Mouse (Mus musculus) bone marrow macrophage, adult 2 months (primary cell): Measurements from ENCODE around the gene Eps8. TPM values are rescaled to one million over a fixed set of nuclear protein-coding genes. Genes with fewer than 3 reads are reported as not detected.

Experiments used
- H3K27ac ChIP-seq: 2 replicates; pipeline ENCODE4 v1.5.1; 2012; ENCODE audit warnings: low read depth, low read length; ENCODE audit not compliant: insufficient read depth
- H3K4me1 ChIP-seq: 2 replicates; pipeline ENCODE4 v1.6.1; 2012; ENCODE audit warnings: low read length; ENCODE audit not compliant: control insufficient read depth, insufficient read depth
- H3K4me3 ChIP-seq: 2 replicates; pipeline ENCODE4 v1.5.1; 2012; ENCODE audit warnings: mild to moderate bottlenecking, low read length, moderate library complexity; ENCODE audit not compliant: insufficient read depth
- CTCF ChIP-seq: IDR thresholded peaks from 2 replicates; pipeline ENCODE4 v1.5.1; 2012; ENCODE audit warnings: low read depth, mild to moderate bottlenecking, low read length, moderate library complexity
- POLR2A ChIP-seq: IDR thresholded peaks from 2 replicates; pipeline ENCODE4 v1.6.1; 2012; ENCODE audit warnings: mild to moderate bottlenecking, low read depth, low read length, borderline replicate concordance
- polyA plus RNA-seq: library from polyadenylated mRNA; stranded (reverse); fragments of >200 nt; gene quantifications from 2 replicates; pipeline ENCODE4 v1.2.4, GENCODE M21; 2012; ENCODE audit not compliant: missing spikeins, insufficient read depth, insufficient read length

Gene Eps8
- polyA plus RNA-seq, 1 experiment = 9.0 TPM

DNA sequence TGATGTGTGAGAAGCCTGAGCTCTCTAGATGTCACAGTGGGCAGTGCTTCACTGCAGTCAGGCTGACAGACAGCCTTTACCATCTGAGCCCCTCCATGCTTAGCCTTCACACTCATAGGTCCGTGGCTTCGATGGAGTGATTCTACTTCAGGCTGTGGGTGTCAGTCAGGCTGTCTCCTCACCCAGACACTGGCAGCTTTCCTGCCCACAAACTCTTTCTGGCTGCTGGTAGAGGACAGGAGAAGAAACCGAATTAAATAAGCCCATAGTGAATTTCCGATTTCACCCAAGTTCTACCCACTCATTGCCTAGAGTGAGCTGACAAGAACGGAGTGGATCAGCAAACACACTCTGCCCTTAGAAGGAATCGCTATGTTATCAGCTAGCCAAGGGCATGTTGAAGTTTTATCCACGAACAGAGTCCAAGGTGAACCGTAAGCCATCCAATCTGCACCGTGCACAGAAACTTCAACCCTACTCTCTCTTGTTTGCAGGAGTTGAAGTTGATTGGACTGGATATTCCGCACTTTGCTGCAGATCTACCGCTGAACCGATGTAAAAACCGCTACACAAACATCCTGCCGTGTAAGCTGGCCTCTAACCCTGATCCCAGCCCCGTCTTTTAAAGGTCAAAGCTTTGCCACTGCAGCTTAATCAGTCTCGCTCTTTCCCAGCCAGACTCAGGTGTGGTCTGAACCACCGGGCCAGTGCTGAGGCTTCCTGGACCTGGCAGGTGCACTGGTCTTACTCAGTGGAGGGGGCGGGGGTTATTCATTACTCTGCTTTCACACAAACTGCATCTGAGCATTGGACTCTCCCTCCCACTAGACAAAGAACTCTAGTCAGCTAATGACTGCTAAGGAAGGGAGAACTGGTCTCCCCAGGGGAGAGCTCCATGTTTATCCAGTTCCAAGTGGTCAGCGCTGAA lies 213.9 kb downstream of the Eps8 start:
- TF ChIP-seq CTCF (no peak), POLR2A (no peak)
- no peak overlapping the region for H3K4me3 ChIP-seq
- H3K4me1 ChIP-seq = no peaks in the 10 kb centered on the region
- H3K27ac ChIP-seq = no peak overlapping the region

DNA sequence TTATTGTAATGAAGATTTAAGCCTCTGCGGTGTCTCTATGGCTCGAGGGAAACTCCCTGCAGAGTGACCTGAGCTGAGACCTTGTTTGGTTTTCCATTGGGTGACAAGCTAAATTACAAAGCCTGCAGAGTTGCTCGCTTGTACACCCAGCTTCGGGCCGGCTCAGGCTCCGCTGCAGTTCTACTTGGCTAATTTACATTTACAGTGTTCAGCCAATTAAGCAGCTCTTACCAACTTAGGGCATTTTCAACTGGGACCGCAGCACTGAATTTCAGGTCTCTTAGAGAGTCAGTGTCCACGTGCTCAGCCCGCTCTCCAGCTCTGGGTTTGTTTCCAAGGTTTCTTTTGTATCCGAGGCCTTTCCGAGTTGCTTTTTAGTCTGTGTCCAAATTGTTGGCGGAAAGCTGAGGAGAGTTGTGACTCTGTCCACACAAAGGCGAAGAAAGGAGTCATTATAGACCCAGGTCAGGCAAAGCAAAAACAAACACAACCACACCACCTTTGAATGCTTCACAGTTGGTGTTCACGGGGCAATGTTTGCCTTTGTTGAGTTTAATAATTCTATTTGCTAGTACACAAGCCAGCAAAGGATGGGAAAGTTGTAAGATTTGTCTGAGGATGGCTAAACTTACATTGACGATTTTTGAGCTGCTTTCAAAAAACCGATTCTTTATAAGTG lies 216.6 kb downstream of the Eps8 start:
- Histone ChIP-seq H3K27ac (no peak overlapping the region), H3K4me3 (no peak overlapping the region), H3K4me1 (no peaks in the 10 kb centered on the region)
- TF ChIP-seq POLR2A (no peak), CTCF (no peak)

DNA sequence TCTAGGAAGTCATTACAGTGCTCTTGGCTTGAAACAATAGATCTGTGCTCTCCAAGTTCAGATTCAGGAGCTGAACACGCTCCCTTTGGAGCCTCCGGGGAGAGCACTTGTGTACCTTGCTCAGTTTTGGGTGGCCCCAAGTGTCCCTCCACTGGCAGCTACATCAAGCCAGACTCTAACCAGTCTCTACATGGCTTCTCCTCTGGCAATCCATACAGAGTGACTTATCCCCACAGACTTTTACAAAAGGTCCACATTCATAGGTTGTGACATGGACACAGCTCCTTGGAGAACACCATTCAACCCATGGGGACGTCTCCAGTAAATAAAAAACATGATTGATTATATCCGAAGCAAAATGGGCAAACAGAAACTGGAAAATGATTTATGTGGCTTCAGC lies 217.2 kb downstream of the Eps8 start:
- no peak for TF ChIP-seq POLR2A
- TF ChIP-seq CTCF = no peak
- Histone ChIP-seq H3K27ac (no peak overlapping the region), H3K4me1 (no peaks in the 10 kb centered on the region), H3K4me3 (no peak overlapping the region)

DNA sequence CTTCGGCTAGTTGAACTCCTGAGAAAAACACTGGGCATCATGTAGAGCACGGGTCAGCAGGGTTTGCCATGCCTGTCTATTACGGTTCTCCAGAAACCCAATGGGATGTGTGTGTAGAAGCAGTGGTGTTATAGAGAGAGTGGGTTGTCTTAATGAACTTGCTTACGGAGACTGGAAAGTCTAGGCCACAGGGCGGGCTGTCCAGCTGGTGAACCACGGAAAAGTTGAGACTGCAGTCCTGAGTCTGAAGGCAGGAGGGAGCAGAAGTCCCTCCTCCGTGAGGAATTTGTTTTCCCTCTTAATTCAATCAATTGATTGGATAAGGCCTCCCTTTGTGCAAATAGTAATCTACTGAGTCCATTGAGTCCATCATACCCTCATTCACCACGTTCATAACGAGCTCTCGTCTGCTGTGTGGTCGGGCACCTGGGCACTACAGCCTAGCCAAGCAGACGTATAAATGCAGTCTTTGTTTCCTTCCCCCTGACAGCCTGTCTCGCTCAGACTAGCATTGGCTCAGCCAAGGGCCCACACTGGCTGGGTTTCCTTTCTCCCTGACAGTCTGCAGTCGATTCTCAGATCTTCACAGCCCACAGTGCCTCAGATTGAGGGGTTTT lies 221.0 kb downstream of the Eps8 start:
- Histone ChIP-seq H3K4me3 (no peak overlapping the region), H3K4me1 (no peaks in the 10 kb centered on the region), H3K27ac (no peak overlapping the region)
- no peak for TF ChIP-seq POLR2A
- no peak for TF ChIP-seq CTCF

Other genes starting within 250 kb of the Eps8 start
- 51.9 and 58.9 TPM in 2 replicates for gene Strap, start 80.2 kb upstream of the Eps8 start, polyA plus RNA-seq
- gene Dera, start 99.7 kb upstream of the Eps8 start, polyA plus RNA-seq = 25.9 and 26.2 TPM in 2 replicates